Mouse (Mus musculus) right cerebral cortex, postnatal 36 days (tissue): ENCODE data around the gene Nsmce3.
A peak's percentile ranks its signal among the peaks of the same experiment; 100 is the strongest.

Source experiments
- DNase-seq, 2 experiments: peaks; one replicate each; pipeline ENCODE4 v3.0.0; 2022; ENCODE audit warnings: low spot score in 2 of 2, mixed read lengths in 1 of 2

Gene Nsmce3

DNA sequence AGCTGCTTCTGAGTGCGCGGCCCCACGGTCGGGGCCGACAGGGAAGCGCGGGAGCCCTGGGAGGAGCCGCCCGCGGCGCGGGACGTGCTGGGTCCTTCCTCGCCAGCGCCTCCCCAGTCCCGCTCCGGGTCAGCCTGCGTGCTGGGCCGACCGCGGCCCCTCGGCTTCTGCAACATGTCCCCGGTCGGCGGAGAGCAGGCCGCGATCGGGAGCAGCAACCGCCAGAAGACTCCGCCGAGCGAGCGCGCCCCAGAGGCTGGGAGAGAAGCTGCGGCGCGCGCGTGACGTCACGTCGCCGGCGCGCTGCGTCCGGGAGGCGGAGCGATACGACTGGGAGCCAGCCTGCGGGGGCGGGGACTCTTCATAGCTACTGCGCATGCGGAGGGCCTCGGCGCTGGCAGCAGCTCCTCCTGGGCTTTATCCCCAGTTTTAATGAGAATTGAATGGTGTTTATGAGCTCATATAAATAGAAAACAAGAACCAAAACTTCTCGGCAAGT is at the start of gene Nsmce3:
Nsmce3 (minus strand) TSS at position 255 of the 499 bp plus-strand sequence.
- DNase-seq = peak; percentile 94 to 95

DNA sequence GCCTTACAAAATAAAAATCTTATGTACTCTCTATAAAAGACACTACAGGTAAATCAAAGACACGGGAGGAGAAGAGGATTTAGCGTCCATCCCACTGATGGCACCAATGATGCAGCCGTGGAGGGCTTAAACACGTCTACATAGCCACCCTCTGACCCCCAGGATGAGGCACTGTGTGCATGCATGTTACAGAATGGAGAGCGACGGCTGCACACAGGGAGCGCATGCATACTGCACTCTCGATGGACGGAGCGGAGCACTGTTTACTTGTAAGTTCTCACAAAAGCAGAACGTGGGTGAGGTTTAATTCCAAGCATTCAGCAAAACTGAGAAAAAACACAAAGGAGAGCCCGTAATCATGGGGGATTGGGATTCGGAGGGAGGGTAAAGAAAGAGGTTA is 48.4 kb upstream of the Nsmce3 start:
- no peak for DNase-seq

- DNase-seq = no peak
Measured at GRCm38 (mm10) chr7:64920735-64921134, 47.9 kb upstream of the Nsmce3 start.

DNA sequence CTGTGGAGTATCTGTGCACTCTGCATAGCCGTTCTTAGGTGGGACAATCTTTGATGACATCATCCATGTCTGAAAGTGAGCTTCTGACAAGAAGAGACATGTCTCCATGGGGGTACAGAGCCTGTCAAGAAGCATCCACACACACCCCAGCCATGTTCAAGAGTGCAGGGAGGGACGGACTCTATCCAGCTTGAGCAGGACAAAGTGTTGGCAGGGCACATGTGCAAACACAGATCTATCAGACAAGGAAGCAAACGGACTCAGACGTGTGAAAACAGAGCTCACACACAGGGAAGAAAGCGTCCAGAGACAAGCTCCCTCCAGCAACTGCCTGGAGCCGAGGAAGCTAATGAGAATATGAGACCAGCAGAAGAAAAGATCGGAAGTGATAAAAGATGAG is 43.9 kb upstream of the Nsmce3 start:
- DNase-seq = no peak

DNA sequence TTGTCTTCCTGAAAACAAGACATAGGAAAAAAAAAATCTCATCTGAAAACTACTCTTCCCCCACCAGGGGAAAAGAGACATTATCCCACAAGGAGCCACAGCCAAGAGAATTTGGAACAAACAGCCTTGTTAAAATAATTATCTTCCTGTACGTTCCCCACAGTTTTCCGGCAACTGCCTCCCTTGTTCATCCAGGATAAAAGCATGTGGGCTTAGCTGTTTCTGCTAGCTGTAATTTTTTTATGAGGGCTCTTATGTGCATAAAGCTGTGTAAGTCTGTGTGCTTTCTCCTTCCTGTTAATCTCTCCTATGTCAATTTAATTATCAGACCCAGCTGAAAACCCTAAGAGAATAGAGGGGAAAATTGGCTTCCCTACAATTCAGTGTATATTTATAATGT is 42.3 kb upstream of the Nsmce3 start:
- no peak for DNase-seq

- DNase-seq = no peak
Measured at GRCm38 (mm10) chr7:64911945-64912344, 39.1 kb upstream of the Nsmce3 start.

DNA sequence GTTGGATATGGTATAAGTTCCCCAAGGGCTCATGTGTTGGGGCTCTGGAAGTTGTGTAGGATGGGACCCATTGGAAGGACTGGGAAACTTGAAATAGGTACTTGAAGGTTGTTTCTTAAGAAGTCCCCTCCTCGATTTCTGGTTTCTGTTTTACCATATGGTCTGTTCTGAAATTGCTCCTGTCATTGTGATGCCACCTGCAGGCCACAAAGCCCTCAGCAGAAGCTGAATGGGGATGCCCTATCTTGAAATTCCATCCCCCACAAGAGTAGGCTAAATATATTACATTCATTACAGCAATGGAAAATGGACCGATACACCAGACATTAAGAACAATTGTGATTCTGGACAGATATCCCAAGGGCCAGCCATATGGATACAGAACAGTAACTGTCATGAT is 37.4 kb upstream of the Nsmce3 start:
- DNase-seq = no peak

GRCm38 (mm10) chr7:64906955-64907354 is 34.2 kb upstream of the Nsmce3 start:
- no peak for DNase-seq

- DNase-seq = no peak
Measured at GRCm38 (mm10) chr7:64905506-64905905, 32.7 kb upstream of the Nsmce3 start.

DNA sequence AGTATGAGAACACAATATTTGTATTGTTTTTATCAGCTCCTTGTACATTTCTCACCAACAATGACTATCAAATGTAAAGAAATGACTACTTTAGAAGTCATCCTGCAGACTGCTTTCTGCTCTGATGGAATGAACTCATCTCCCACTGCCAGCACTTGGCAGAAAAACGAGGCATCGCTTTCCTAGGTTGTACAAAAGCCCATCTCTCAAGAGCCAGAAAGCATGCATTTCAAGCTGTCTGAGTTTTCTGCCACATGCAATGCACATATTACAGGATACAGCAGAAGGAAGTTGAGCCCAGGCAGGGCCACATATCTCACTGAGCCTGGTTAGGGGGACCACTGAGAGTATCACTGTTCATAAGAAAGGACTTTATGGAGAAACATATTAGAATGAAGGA is 27.5 kb upstream of the Nsmce3 start:
- DNase-seq = no peak

GRCm38 (mm10) chr7:64896587-64896986 is 23.8 kb upstream of the Nsmce3 start:
- DNase-seq = no peak

GRCm38 (mm10) chr7:64895685-64896101 is 22.9 kb upstream of the Nsmce3 start:
- no peak for DNase-seq

DNA sequence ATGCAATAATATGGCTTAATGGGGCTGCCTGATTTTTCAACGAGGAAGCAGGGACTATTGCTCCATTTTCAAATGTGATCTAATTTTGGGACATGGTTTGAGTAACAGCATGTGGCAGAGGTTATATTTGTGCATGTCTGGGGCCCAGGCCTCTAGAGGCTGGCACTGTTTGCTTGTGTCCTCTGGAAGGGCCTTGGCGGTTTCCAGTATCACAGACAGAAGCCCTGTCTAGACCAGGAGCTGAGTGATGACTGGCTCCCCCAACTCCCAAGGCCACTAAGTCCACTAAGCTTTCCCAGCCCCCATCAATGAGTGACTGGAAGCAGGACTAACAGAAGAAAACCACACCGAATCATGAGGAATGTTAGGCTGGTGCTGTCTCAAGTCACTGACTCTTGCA is 18.3 kb upstream of the Nsmce3 start:
- DNase-seq = no peak

- DNase-seq = peak in 1 of 2 experiments; percentile 38
Measured at GRCm38 (mm10) chr7:64889919-64890318, 17.1 kb upstream of the Nsmce3 start.

DNA sequence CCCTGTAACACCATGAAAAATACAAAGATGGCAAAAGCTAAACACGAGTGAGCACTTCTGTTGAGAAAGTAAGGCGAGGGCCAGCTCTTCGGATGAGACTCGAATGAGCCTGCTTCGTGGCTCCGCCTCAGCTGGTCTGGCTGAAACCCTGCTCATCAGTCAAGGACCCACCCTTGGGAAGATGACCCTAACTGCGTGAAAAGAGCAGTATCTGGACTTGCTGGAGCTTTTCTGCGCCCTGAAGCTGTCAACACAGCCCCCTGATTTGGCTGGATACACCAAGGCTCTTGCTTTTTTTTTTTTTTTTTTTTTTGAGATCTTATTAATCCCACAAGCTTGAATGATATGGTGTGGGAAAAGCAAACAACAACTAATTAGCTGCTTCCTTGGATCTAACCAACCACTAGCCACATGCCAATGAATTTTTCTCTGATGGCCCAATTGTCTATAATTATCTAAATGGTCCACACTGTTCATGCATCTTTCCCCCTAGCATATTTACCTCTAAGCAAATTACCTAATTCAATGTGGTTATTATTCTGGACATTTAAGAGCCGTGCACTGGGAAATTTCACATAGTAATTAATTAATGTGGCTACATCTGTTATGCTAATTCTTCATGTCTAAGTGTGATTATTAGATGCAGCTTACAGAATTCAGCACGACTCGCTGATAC is 11.5 kb upstream of the Nsmce3 start:
- DNase-seq = no peak

- no peak for DNase-seq
Measured at GRCm38 (mm10) chr7:64882243-64882642, 9.4 kb upstream of the Nsmce3 start.

DNA sequence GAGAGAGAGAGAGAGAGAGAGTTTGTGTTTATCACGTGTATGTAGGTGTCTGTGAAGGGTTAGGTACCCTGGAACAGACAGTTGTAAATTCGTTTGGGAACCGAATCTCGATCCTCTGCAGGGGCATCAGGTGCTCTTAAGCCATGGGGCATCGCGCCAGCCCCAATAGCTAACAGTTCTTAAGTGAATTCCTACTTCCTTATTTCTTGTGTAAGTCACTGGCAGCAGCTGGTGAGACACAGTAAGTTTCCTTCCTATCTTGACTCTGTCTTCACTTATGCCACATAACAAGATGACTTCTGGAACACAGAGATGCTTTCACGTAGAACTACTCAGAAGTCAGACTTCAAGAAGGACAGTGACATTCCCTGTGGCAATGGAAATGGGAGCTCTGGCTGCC is 8.6 kb upstream of the Nsmce3 start:
- DNase-seq = no peak

- DNase-seq = no peak
Measured at GRCm38 (mm10) chr7:64880415-64880814, 7.6 kb upstream of the Nsmce3 start.

DNA sequence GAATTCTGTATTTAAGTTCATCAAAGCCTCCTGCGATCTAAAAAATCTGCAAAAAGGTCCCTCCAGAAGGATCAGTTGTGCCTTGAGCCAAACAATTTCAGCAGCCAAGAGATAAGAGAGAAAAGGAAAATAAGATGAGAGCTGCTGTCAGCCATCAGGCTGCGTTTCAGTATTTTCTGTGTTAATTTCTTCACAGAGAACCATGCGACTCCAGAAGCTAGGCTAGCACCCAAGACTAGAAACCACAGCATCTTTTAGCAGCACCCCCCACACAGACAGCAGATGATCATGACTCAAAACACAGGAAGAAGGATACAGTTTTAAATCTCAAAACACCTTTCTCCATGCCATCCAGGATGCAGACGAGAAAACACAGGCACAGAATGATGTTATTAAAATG is 2.1 kb upstream of the Nsmce3 start:
- DNase-seq = peak in 1 of 2 experiments; percentile 47

DNA sequence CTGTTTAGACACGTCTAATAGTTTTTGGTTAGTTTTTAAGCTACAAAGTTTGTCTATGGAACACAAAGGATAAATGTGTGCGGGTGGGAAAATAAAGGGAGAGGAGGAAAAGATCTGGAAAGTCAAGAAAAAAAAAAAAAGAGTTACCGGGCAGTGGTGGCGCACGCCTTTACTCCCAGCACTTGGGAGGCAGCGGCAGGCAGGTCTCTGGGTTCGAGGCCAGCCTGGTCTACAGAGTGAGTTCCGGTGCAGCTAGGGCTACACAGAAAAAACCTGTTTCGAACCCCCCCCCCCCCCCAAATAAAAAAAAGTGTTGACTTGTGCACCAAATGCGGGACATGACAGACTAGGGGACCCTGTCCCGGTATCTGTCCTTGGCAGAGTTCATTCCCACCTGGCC is 469 bp upstream of the Nsmce3 start:
- no peak for DNase-seq

DNA sequence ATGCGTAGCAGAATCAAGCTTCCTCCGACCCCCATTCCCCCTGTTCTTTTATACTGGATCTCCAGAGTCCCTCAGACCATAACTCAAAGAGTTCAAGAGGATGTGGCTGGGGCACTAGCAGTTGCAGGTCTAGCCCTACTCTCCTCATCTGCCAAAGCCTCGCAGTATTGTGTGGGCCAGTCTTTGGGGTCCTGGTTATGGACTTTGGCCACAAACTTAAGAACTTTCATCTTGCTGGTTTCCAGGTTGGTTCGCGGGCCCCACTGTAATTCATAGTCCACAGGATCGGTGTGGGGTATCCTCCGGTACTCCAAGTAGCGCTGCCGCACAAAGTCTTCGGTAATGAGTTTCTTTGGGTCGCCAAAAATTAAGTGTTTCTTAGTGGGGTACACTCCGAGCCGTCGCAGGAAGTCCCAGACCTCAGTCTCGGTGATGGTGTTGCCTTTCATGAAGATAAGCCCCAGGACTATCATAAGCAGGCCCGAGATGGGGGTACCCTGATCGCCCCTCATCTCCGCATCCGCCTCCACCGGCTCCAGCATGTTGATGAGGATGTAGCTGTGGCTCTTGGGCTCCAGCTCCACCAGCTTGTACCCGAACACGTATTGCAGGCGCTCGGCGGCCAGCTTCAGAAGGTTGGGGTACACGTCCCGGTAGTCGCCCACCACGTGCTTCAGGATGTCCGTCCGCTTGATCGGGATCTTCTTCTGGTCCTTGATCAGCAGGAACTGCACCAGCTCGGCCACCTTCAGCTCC is 632 bp downstream of the Nsmce3 start:
- peak in 1 of 2 experiments; percentile 38 for DNase-seq

DNA sequence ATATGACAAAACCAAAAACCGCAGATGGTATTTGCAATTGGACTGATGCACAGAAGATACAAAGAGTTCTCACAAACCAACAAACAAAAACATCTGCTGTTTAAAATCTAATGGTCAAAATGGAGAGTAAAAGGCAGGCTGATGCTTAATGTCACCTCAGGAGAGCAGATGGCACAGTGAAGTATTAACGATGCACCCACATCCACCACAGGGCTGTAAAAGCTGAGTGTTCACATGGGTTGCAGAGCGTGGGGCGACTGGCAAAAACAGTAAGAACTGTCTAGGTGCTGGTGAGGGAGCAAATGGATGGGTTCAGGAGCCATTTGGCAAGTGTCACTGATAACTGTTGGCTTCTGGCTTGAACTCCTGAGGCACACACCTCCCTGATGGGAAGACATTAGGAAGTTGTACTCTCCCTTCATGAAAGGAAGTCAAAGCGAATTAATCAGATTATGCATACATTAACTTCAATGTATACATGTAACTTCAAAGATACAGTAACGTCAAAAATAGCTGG is 3.2 kb downstream of the Nsmce3 start:
- no peak for DNase-seq

DNA sequence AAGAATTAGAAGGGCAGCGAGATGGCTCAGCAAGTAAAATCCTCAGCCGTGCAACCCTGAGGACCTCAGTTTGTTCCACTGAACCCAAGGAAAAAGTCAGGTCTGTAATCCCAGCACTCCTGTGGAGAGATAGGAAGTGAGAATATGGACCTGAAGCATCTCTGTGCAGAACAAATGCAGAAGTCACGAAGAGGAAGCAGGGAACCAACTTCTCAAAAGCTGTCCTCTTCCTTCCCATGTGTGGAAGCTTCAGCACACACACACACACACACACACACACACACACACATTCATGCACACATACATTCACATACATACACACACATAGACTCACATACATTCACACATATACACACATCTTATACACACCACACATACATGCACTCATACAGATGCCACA is 9.3 kb downstream of the Nsmce3 start:
- no peak for DNase-seq
